Mouse (Mus musculus) brain, embryonic 14.5 days (tissue): ENCODE data around the gene Rnf43.

ENCODE experiments used
- CTCF ChIP-seq: fragments of 200-500 bp; IDR thresholded peaks from 2 replicates; pipeline ENCODE4 v1.5.1; 2012; ENCODE audit warnings: inconsistent platforms, mild to moderate bottlenecking, moderate library complexity, borderline replicate concordance; ENCODE audit not compliant: insufficient read depth, insufficient read length; ENCODE audit errors: extremely low read depth
- POLR2A ChIP-seq: fragments of 200-500 bp; IDR thresholded peaks from 2 replicates; pipeline ENCODE4 v1.6.1; 2012; ENCODE audit warnings: mild to moderate bottlenecking, inconsistent platforms, borderline replicate concordance; ENCODE audit not compliant: poor library complexity, insufficient read depth, insufficient read length, severe bottlenecking; ENCODE audit errors: extremely low read depth

- TF ChIP-seq CTCF (no peak), POLR2A (no peak)
Measured at GRCm38 (mm10) chr11:87659216-87659615, 3.3 kb upstream of the Rnf43 start.
